Mouse (Mus musculus) heart, adult 2 months (tissue): ENCODE data around the gene Wdfy3.

Experiments
- EP300 ChIP-seq: fragments of 200-500 bp; IDR thresholded peaks from 2 replicates; pipeline ENCODE4 v1.6.1; 2011; ENCODE audit warnings: low read depth, low read length, control low read depth; ENCODE audit not compliant: insufficient read depth
- POLR2A ChIP-seq: fragments of 200-500 bp; IDR thresholded peaks from 2 replicates; pipeline ENCODE4 v1.6.1; 2011; ENCODE audit warnings: mild to moderate bottlenecking, low read depth, low read length, control low read depth; ENCODE audit not compliant: insufficient read depth

- TF ChIP-seq POLR2A: no peak
- TF ChIP-seq EP300: no peak
Observed at GRCm38 (mm10) chr5:101855475-101855874, 214.2 kb downstream of the Wdfy3 start.
